Mouse (Mus musculus) frontal cortex, postnatal 36 days (tissue): ENCODE data around the gene Gm2000.
"Not testable (repeated sequence)": the region's sequence is repeated elsewhere in the genome, so short reads cannot be mapped to it uniquely, and the experiment has no call there.

Source experiments
- DNase-seq, 2 experiments: peaks; one replicate each; pipeline ENCODE4 v3.0.0; 2022; ENCODE audit warnings: low spot score in 2 of 2

The Gm2000 gene

DNA sequence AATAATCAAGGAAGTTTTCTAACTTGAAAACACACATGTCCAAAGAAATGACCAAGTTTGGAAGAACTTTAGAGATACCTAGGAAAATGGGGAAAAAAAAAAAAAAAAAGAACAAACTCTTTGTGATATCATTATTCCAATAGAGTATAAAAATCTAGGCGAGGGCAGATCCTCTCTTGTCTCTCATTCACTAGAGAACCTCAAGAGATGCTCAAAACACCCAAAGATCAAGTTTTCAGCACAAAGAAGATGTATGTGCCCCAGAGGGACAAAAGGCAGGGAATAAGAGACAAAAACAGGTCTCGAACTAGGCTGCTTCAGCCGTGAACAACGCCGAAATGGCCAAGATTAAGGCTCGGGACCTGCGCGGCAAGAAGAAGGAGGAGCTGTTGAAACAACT is at the start of gene Gm2000:
Gene Gm2000 (plus strand): TSS at position 301 of the 400 bp plus-strand sequence.
- DNase-seq = no peak

DNA sequence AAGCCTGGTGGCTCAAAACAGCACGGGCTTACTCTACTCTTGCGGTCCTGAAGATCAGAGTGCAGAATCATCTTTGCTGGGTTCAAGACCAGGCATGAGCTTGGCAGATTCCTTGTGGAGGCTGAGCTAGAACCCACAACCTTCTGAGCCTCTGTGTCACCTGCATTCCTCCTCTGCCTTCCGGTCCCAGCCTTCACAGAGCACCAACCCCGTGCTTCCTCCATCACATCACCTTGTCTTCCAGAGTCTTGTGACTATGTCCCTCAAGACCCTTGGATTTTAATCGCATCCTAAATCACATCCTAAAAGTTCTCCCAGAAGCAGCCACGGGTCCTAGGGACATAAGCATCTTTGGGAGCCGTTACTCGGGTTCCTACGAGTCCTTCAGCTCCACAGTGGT is 42.7 kb upstream of the Gm2000 start:
- no peak for DNase-seq

DNA sequence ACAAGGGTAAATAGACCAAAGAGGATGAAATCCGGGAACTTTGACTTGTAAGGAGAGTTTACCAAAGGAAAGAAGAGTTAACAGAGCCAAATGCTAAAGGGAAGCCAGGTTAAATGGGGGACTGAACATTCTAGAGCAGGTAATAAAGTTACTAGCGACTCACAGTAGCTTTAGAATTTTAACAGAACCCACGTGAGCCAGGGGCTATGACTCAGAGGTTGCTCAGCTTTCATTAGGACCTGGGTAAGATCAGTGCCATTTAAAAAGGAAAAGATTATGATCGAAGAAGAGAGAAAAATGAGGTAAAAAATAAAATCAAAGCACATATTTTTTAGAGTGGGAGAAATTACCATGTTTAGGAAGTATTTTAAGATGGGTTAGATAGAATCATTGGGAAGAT is 25.0 kb upstream of the Gm2000 start:
- no peak for DNase-seq

DNA sequence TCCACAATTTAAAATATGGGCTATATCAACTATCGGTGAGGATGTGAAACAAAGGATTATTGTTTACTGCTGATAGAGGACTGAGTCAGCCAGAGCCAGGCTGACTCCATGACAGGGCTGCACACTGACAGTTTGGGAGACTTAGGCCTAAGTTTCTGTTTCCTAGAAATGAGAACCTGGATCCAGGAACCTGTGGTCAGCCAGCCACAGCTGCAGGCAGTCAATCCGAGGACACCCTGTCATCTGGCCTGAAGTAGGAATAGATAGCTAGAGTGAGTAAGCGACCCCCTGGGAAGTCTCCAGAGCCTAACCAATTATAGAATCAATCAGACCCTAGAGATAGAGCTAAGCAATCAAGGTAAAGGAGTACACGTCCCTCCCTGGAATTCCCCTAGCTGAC is 21.4 kb upstream of the Gm2000 start:
- DNase-seq = no peak

DNA sequence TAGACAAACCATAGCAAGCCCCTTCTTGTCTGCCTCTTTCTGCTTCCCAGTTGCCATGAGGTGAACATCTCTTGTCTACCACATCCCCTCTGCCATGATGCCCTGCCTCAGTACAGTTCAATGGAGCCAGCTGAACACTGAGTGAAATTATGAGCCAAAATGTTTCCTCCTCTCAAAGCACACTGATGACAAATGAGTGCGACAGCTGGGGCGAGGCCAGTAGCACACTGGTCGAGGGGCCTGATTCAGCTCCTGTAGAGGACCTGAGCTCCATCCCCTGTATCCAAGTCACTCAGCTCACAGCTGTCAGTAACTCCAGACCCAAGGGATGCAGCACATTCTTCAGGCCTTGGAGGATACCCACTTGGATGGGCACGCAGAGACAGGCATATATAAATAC is 20.2 kb upstream of the Gm2000 start:
- no peak for DNase-seq

DNA sequence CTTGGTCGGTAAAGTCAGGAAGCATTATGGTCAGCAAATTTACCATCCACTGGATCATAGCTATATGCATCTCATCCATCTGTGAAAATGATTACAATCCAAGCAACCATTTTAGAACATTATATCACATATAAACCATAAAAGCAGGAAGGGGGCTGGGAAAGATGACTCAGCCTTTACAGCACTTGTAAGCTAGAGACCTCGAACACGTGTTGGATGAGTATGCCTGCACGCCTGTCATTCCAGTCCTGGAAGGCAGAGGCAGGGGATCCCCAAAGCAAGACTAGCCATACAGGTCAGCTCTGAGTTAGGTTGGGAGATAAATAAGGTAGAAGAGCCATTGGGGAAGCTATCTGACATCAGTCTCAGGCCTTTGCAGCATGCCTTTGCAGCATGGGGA is 16.8 kb upstream of the Gm2000 start:
- DNase-seq = no peak

DNA sequence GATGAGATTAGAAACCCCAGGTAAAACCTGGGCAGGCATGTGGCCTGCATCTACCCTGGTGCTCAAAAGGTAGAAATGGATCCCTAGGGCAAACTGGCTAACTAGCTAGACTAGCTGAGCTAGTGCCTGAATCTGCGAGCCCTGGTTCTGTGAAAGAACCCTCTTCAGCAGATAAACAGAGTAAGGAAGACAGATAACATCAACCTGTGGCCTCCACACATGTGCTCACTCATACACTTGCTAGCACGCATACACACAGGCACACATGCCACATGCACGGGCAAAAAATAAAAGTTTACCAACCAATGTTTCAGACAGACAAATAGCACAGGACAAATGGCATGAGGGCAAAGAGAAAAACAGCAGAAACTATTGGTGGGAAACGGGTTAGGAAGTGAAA is 15.4 kb upstream of the Gm2000 start:
- DNase-seq = no peak

DNA sequence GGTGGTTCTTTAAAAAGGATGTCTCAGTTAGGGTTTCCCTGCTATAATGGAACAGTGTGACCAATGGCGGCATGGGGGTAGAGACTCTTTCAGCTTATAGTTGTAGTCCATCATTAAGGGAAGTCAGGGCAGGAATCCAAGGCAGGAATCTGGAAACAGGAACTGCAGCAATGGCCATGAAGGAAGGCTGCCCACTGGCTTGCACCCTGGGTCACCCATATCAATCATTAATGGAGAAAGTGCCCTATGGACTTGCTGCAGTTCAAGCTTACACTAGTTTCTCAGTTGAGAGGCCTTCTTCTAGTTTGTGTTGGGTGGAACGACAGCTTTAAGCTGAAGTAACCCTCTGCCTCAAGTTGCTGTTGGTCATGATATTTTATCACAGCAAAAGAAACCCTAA is 13.4 kb upstream of the Gm2000 start:
- no peak for DNase-seq

DNA sequence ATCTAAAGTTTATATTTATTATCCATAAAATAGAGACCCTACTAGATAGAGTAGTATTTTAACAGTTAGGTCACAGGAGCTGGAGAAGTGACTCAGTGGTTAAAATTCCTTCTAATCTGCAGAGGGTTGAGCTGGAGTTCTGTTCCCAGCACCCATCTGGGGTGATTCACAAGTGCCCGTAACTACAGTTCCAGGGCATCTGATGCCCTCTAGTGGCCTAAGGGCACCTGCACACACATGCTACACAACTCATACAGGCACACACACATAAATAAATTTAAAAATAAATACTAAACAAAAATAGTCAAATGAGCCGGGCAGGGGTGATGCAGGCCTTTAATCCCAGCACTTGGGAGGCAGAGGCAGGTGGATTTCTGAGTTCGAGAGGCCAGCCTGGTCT is 15.4 kb downstream of the Gm2000 start:
- DNase-seq = no peak

DNA sequence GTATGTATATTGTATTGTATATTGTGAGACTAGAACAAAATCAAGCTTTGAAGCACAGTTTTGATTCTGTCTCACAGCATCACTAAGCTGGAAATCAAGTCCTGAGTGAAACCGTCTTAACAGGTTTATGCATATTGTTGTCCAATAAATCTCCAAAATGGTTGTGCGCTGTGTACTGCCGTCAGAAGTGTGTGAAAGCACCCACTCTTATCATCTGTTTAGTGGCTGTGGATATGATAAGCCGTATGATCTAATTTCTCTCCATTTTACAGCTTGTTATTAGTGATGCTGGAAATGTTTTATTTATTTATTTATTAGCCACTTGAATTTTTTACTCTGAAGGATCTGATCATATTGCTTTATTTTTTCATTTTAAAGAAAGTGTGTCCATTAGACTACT is 20.4 kb downstream of the Gm2000 start:
- DNase-seq = no peak

DNA sequence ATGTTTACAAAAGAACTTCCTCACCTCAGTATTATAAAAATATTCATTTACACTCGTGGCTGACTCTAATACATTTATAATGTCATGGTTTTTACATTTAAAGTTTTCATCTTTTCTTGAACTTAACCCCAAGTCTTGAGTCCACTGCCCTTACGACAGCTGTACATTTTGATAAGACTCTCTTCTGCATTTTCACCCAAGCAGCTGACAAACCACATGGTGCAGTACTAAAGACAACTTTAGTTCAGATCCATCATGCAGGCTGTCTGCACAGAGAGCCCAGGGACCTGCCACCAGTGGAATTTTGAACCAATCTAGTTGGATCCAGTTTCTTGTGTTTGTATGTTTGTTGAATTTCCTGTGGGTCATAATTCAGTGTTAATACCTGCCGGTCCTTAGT is 21.0 kb downstream of the Gm2000 start:
- DNase-seq = no peak

DNA sequence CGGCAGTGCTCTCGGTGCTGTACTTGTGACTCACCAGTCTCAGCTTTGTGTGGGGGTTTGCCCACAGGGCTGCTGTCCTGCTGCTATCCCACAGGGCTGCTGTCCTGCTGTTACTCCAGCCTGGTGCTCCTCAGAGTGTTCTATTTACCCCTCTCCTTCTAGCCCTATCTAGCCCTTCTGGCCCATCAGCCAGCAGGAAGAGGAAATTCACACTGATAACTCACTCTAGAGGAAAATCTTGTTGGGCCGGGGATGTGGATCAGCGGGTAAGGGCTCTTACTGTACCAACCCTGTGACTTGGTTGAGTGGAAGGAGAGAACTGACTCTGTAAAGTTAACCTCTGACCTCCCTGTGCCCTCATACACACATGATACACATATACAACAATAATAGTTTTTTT is 27.3 kb downstream of the Gm2000 start:
- DNase-seq = no peak

DNA sequence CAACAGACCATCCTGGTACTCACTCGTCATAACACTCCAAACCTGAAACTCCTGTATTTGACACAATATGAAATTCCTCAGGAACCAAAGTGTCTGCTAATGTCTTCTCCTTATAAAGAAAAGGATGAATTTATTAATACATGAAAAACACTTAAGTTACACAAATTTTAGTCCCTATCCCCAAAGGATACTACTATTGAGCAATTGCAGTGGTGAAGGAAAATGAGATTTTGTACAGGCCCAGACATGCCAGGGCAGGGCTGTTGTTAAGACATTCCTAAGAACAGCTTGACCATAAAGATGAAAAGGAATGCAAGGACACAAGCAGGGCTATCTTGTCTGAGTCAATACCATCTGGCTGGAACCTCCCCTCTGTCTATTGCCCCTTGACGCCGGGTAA is 34.3 kb downstream of the Gm2000 start:
- not testable (repeated sequence) for DNase-seq

DNA sequence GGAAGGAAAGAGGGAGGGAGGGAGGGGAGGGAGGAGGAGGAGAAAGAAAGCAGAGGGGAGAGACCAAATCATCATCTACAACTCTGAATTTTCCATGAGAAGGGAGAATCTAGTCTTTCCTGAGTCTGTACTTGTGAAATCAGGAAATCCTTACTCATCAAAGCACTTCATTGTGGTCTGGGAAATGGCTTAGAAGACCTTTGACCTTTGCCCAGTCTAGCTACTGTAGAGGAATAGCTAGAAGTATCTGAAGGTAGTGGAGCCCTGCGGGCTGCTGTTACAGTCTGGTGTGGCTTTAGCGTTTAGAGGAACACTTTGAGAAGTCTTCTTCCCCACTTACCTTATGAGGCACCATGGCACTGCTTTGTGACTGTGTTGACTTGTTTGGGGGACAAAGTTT is 36.7 kb downstream of the Gm2000 start:
- no peak for DNase-seq

DNA sequence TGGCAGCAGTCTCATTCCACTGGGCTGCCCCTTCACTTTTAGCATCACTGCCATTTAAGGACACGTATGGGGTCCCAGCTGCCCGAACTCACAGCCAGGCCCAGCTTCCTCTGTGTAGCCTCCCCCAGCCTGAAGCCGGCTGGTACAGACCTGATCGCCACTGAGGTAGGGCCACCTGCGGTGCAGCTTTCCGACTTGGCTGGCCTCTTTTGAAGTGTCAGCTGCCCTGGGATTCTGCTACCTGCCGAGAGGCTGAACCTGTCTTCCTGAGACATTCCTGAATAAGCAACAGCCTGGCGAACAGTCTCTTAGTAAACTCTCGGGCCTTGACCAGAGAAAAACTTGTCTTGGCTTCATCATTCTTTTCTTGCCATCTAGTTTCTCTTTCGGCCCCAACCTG is 37.4 kb downstream of the Gm2000 start:
- no peak for DNase-seq

DNA sequence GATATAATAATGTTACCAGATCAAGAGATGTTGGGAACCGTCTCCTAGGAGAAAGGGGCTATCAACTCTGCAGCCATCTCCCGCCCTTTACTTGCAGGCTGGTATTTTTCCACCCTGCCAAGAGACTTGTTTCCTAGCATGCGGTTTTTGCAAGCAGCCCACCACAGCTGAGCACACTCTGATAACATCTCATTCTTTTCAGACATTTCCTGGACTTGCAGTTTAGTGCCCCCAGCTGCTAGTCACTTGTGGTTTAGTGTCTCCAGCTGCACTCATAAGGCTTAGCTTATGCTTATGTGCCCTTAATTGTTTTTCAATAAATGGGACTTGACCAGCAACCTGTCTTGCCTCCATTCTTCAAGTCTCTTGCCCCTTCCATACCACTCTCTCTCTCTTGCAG is 42.2 kb downstream of the Gm2000 start:
- DNase-seq = no peak

DNA sequence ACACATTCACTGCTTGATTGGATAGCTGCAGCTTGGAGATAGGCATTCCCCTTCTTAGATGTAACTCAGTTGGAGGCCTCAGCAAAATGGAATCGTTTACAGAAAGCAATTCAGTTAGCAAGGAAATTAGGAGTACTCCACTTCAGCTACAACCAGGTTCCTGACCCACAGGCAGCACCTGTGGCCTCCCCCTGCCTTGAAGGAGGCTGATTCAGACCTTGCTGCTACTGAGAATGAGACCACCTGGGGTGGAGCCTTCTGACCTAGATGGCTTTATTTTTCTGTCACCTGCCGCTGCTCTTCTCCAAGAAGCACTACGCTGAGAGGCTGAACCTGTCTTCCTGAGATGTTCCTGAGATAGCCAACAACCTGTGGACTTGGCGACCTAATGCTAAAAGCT is 42.7 kb downstream of the Gm2000 start:
- DNase-seq = no peak
